Mouse (Mus musculus) adrenal gland, adult 2 months (tissue): ENCODE measurements at regions not wholly inside any gene's neighbourhood (a gene's known extent, or its start where the extent isn't known, plus 50 kb on each side); places are given as distances from the start of the nearest gene placed in this dataset.
"Not testable (repeated sequence)": the region's sequence is repeated elsewhere in the genome, so short reads cannot be mapped to it uniquely, and the experiment has no call there.

Experiments used
- DNase-seq: peaks from one replicate; pipeline ENCODE4 v3.0.0; 2021

DNA sequence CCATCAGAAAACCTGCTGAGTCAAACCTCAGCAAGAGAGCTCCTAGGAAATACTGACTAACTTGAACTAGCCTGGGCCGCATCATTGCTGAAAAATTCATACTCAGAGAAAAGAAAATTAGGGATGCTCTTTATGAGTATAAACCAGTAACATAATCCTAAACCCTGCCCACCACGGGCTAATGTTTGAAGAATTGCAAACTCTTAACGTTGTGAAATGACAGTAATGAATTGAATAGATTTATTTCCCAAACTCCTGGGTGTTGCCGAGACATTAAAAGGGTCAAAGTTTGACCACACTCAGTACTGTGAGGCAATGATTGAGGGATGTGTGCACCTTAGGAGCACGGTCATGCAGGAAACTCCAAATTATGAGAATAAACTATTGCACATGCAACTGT is 125.3 kb downstream of the Gipc2 start:
- DNase-seq, result no peak

DNA sequence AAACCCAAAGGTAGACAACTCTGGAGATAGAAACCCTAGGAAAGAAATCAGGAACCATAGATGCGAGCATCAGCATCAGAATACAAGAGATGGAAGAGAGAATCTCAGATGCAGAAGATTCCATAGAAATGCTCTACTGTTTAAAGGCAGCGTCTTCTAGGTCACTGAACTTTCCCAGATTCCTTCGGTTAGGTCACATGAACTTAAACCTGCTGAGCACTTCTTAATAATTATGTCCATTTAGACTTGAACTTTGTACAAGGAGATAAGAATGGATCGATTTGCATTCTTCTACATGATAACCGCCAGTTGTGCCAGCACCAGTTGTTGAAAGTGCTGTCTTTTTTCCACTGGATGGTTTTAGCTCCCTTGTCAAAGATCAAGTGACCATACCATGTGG is 129.2 kb downstream of the Gipc2 start:
- not testable (repeated sequence) for DNase-seq

DNA sequence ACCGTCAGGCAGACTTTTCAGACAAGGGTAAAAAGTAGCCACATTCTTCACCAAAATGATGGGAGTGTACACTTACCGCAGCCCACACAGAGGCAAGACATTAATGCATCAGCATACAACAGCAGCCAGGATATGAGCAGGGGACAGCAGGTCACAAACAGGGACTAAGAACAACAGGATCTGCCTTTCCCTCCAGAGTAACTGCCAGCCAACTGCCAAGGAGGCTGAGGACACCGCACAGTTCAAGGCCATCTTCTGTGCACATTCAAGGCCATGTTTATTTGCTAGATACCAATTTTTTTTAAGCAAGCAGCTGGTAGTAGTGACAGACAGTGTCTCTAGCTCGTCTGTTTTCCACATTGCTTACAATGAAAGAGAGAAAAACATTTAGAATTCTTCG is 130.6 kb downstream of the Gipc2 start:
- peak; percentile 45 for DNase-seq

DNA sequence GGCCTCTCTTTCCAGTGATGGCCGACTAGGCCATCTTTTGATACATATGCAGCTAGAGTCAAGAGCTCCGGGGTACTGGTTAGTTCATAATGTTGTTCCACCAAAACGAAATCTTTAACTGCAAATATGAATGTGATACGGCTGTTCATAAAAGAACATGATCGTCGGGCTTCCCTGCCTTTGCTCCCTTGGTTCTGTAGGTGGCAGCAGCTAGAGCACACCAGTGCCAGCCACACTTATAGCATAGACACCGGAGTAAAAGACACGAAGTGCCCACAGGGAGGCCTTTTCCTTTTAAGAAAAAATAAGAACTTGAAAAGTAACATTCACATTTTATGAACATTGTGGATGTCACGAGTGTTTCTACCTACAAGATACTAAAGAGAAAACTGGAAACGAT is 131.3 kb downstream of the Gipc2 start:
- no peak for DNase-seq

DNA sequence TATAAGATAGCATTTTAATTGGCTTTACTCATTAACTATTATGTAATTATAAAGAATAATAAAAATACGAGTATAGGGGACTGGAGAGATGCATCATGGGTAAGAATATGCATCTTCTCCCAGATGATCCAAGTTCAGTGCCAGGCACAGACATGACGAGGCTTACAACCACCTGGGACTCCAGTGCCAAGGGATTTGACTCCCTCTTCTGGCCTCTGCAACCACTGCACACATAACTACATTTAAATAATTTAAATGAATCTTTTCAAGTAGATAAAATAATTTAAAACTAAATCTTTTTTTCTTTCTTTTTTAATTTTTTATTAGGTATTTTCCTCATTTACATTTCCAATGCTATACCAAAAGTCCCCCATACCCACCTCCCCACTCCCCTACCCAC is 131.8 kb downstream of the Gipc2 start:
- no peak for DNase-seq

DNA sequence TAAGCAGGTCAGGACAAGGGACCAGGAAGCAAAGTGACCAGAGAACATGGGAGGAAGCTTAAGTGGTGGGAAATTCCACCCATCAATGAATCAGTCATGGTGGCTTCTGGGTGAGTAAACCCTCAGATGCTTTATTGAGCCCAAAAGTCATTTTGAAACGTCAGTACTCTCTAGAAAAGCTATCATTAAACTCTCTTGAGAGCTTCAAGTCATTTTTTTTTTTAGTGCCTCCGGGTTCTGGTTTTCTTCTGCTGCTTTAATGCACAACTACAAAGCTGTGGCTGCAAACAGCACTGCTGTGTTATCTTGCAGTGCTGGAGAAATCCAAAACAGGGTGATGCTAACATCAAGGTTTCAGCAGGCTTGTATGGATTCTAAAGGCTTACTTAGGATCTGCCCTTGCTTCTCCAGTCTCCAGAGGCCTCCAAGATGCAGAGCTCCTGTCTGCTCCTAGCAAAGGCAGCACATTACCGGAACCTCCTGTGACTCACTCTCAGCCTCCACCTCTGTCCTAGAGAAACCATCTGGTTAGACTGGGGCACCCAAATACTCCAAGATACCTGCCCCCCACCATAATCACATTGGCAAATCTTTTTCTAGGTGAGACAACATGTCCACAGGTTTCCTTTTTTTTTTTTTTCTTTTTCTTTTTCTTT is 133.2 kb downstream of the Gipc2 start:
- no peak for DNase-seq

DNA sequence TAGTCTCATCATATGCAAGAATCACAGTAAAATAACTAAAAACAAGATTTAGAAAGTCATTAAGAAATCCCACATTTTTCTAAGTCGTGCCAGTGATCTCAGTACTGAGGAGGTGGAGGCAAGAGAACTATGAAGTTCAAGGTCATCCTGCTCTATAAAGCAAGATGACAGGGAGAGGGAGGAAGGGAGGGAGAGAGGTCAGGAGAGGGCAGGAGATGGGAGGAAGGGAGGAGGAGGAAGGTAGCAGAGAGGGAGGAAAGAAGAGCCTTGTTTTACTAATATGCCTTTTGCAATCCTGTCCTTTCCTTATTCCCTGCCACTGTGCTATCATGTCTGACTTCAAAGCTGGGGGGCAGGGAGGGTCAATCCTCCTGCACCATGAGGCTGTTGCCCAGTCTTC is 137.3 kb downstream of the Gipc2 start:
- peak; percentile 42 for DNase-seq

DNA sequence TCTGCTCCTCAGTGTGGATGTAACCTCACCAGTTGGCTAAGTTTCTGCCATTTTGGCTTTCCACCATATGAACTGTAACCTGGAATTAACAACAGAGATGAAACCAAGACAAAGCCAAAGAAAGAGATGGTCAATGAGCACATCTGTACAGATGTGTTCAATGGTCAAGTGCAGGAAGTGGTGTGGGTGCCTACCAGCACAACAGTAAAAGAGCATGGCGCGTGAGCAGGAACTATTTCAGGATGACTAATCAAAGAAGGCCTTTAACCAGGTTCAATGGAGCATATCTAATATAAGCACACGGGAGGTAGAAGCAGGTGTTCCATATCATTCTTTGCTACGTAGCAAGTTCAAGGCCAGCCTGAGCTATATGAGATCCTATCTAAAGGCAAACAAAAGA is 140.0 kb downstream of the Gipc2 start:
- no peak for DNase-seq

DNA sequence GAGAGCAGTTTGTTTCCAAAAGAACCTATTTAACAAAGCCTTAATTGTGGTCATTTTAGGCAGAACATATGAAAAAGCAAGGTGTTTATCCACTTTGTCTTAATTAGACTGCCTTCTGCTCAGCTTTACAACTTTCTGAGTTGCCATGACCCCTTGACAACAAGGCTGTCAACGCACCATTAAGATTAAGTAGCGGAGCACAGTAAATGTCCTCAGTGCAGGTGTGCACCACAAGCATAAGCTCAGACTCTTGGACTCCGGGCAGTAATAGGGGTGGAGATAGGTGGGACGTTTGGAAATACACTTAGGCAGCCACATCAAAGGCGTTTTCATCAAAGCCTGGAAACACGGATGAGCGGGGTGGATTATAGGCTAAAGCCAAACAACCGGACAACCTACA is 140.9 kb downstream of the Gipc2 start:
- DNase-seq, result no peak

DNA sequence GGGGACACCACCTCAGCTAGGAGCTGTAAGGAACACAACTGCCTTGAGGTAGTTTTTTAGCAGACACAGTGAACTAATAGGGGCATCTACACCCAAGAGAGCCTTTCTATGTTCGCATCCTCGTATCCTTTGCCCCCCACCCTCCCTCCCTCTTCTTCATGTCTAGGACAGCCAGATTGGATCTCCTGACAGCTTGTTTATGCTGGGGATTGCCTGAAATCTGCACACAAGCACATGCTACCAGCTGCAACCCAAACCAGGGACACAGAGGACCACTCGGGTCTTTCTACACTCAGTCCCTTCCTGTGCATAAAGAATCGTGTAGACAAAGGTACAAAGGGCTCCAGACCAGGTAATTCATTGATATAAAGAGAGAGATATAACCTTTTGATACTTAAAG is 159.3 kb downstream of the Gipc2 start:
- DNase-seq, result no peak

DNA sequence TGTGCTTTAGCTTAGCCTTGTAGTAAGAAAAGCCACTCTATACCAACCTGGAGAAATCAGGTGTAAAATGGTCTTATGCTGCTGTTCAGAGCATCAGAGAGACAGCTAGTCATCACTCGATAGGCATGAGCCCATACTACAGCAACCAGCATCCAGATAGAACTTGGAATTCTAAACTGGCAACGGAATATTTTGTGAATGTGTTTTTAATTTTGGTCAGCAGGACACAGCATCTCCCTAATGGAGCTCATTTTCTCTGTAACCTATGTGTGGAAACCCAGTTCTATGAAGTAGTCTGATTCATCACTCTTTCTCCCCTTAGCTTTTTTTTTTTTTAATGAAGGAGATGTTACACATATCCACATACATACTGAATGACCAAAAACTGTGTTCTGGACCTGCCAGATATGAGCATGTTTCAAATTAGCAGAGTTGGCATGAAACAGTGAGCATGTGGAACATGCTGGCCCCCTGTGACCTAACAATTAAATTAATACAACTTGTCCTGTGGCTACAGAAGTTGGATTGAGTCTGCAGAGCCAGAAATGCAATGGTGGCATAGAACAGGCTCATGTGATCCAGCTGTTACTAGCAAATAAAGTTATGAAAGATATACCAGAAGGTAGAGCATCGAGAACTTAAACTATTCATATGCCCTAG is 160.5 kb downstream of the Gipc2 start:
- DNase-seq, result no peak

DNA sequence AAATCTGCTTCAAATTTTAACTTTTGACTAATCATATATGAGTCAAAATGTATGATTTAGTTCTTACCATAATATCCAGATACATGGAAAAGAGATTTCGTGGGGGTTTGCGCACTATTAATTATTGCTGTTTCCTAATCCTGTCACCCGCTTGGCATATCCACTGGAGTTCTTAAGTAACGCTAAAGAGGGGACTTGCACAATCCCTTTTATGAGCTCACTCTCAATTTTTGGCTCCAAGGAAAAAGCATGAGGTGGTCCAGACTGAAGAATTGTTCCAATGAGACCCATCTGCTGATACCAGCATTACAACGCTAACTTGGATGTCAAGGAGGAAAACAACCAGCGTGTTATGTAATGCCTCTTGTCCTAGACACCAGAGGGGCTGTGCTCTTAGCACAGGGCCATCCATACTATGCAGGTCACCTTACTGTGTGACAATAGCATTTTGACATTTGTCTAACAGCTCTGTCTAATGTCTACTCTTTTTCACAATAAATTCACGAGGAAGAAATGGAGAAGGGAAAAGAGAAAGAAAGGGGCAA is 161.5 kb downstream of the Gipc2 start:
- peak; percentile 29 for DNase-seq

DNA sequence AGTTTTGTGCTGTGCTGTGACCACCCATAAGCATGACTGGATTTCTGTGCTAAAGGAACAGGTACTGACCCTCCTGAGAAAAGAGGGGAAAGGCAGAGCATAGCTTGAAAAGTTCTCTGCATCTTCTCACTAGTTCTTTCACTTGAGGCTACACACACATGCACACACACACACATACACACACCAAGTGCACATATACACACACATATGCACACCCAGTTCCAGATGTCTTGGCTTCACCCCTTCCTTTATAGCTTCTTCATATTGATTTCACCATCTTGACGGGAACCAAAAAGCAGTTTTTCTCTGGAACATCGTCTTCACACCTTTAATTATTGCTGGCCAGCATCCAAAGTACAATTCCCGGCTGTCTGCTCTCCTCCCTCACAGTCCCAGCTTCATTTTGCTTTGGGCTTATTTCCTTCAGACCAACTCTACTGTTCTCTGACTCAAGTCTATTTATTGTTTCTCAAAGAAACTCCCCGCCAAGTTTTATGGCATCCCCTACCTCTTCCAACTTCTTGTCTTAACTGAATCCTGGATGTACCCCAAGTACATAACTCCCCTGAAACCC is 160.2 kb upstream of the Ptgfr start:
- no peak for DNase-seq

DNA sequence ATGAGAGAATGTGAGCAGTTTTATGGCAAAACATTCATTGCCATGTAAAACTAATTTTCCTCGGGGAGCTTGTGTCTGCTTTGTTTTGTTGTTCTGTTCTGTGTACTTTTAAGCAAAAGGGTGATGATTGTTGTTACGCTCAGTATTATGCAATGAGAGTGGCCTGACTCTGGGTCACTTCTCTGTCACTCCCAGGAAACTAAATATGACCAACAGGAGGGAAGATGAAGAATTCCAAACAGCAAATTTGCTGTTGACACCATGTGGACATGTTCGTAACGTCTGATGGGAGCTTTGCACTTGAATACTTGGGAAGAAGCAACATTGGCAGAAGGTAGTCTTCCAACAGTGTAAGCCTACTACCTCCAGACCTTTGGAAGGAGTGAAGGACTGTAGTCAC is 159.7 kb upstream of the Ptgfr start:
- no peak for DNase-seq

DNA sequence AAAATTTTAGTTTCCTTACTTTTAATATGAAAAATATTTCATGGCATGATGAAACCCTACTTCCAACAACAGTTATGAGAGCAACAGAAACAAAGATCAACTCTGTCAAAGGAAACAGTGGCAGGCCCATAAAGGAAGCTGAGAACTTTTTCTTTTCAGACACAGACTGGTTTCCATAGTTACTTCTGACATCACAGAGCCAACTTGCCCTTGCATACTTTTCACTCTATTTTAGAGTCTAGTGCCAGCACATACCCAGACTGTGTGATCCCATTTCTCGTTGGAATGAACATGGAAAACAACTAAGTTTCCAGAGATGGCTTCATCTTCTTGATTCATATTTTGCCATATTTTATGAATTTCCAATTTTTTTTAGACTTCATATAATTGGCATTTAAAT is 150.8 kb upstream of the Ptgfr start:
- no peak for DNase-seq

DNA sequence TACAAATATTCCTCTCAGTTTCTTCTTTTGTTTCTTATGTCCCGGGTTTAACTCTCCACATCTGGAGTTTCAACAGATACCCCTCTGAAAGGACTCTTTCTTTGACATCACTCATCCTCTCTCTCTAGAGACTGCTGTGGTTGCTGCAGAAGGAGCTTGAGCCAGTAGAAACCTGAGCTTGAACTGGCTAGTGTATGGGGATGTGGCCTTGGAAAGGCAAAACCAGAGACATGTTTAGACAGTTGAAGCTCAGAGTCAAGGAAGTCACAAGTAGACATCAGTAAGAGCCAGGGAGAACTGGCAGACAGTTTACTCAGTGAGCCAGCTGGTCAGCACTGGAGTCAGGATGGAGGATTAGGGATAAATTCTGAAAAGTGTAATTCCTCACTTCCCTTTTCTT is 140.7 kb upstream of the Ptgfr start:
- no peak for DNase-seq

DNA sequence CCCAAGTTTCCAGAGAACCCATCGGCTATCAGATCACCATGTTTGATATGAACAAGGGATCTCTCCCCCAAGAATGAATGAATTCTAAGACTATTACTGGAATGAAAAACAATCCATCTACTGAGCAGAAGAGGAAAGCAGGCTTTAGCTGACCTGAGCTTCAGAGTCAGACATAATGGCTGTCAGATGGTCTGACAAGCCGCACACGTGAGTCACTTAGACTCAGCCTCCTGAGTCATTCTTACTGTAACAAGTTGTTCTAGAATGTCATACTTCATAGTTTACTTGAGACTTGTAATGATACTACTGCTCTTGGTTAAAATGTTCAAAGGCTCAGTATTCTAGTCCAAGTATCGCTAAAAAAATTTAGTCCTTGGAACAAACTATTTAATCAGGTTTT is 140.2 kb upstream of the Ptgfr start:
- DNase-seq, result peak; percentile 20

DNA sequence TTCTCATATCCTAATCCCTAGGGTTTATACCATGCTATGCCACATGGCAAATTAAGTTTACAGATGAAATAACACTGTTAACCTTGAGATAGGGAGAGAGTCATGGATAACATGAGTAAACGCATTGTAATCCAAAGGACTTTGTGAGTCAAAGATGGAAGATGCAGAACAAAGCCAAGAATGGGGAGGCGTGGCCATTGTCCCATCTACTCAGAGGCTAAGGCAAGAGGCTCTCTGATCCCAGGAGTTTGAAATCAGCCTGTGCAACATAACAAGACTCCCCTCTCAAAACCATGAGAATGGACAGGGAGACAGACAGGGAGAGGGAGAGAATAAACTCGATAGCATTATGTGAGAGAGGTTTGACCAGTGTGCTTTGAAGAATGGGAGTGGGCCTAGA is 112.4 kb upstream of the Ptgfr start:
- peak; percentile 8 for DNase-seq

DNA sequence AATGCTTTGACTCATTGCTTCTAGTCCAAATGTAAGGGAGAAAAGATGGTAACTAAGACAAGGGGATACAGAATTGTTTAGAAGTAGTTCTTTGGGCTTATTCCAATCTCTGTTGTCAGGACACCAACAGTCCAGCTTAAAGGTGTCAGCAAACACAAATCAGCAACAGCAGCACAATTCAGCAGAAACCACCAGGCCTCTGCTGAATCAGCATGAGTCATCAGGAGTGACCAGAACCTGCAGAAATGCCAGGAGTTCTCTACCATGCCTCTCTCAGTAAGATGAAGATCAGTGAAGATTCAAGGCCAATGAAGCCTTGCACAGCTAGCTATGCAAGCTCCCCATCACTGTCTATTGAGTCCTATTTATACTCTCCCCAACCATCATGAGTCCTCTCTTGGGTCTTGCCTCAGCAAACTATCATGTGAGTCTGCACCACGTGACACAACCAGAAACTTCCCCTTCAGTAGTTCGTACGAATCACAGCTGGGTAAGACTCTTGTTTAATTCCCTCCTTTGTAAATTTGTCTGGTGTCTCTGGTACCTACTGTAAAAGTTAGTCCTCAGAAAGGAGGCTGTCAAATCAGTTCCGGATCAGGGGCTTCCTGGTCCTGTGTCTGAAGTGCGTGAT is 110.7 kb upstream of the Ptgfr start:
- DNase-seq, result no peak

DNA sequence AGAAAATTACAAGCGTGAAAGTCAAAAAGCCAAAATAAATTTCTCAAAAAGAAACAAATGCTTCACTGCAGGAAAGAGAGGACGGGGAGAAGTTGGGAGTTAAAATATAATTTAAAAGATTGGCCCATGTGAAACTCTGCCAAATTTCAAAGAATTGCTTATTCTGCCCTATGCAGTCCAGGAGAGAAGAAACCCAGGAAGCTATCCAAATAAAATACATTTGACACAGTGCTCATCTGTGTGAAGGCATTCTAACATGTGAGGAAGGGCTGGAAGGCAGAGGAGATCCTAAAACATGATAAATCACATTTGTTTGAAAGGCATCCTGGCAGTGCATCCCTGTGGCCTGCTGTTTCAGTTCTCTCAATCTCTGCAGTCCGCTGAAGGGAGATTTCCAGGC is 108.5 kb upstream of the Ptgfr start:
- no peak for DNase-seq

DNA sequence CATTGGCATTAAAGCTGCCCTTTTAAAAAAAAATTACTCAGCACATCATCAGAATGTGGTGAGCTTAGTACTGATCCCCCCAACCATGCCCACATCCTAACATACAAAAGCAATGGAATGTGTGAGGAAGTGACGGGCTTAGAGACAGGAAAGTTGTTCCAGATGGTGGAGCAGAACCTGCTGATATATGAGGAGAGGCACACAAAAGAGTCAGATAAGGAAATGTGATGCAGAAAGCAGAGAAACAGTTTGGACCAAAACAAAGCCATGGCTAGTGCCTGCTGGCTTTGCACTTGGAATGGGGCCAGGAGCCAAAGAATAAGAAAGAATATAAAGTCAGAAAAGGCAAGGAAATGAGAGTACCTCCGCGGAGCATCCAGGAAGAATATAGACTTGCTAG is 106.1 kb upstream of the Ptgfr start:
- no peak for DNase-seq

DNA sequence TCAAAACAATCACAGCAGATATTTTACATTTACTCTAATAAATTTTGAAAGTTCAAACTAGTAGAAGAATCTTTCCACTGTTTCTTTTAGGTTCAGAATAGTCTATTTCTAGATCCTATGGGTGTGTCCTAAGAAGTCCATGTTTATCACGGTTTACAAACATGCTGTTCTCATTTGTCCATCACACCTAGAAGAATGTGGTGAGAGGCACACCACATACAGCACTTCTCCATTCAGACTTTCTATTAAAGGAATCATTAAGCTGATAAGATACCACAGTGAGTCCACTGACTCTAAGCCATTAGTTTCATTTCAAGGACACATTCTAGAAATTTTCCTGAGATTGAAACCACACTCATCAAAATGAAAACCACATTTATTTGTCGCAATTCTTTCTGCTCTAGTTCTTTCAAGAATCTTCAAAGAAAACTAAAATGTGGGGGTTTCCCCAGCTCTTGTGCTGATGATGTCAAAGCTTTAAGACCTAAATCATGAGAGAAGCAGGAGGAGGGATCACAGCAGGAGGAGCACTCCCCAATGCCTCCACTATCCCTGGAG is 101.1 kb upstream of the Ptgfr start:
- no peak for DNase-seq

DNA sequence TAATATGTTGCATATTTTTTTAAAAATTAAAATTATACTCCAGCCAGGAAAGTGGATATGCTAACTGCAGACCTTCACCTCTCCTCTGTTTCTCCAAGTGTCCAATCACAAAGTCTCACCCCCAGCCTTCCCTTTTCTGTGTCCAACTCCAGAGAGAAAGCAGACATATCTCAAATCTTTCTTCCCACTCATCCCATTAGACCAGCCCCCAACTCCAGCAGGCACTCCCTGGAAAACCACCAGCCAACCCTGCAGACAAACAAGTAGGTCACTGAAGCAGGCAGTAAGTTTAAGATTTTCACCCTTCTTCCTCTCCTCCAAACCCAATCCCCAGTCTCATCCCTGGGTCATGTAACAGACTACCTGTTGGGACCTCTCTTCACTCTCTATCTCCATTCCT is 94.2 kb upstream of the Ptgfr start:
- no peak for DNase-seq
